Mouse (Mus musculus): Measurements from ENCODE around the gene Ttll3. TPM values are rescaled to one million over a fixed set of nuclear protein-coding genes. Genes with fewer than 3 reads are reported as not detected.

Gene Ttll3
- polyA plus RNA-seq, 1 experiment = 14.9 TPM

DNA sequence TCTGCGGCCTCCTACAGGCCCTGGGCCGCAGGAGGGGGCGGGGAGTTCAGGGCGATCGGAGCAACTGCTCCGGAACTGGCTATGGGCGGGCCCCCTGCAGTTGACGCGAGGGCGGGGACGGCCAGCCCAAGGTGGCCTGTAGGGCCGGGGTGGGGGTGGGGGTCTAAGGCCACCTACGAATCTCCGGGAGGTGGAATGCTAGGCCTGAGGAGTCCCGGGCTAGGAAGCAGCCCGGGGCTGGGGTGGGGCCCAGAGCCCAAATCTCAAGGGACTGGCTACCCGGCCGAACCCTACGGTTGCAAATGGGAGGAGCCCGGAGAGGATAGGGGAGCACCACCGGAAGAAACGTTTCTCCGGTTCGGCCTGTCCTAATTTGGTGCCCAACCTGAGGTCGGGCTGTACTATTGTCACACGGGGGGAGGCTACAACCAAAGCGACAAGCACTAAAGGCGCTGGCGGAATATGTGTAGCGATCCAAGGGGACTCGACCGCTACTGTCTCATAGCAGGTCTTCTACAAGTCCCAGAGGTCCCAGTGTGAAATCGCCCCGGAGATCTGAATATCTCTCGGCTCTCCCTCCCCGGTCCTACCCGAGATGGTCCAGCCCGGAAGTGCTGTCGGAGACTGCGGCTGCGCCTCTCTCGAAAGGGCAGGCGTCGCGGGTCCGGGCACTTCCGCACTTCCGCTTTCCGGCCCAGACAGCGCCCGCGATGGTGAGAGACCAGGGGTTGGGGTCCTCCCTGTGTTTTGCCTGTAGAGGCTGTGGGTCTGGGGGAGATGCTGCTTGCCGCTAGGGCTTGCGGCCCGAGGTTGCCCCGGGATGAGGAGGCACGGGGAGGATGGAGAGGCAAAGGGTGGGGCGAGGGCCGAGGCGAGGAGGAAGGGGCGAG is 11.3 kb upstream of the Ttll3 start, which contains the start of the genes Tada3 and Arpc4:
Gene Tada3 (minus strand): TSS at position 388 of the 890 bp plus-strand sequence.
Gene Arpc4 (plus strand): TSS at position 620 of the 890 bp plus-strand sequence.
- Histone ChIP-seq H3K27ac (ENCODE audit: insufficient read depth, low read depth, low read length) (peak within 1 kb of the TSS; percentile 98), H3K4me1 (ENCODE audit: control insufficient read depth, insufficient read depth, insufficient read length, low read length) (peaks cover 14% of the 10 kb centered on the region), H3K27me3 (ENCODE audit: control insufficient read depth, insufficient read depth, low read length) (no peaks in the 10 kb centered on the region), H3K36me3 (ENCODE audit: control insufficient read depth, insufficient read depth, low read length) (peaks cover 39% of the 10 kb centered on the region), H3K4me3 (ENCODE audit: low read depth, low read length) (peak within 1 kb of the TSS; percentile 71)
- TF ChIP-seq POLR2A (IDR thresholded peaks at IDR 0.05; ENCODE audit: low read depth, low read length) (peak; percentile 66), CTCF (IDR thresholded peaks at IDR 0.05; ENCODE audit: extremely low read depth, insufficient read length, insufficient replicate concordance, low read depth, low read length) (no peak)
- WGBS = under 1% methylated on average over 61 of the region's 61 CpGs

DNA sequence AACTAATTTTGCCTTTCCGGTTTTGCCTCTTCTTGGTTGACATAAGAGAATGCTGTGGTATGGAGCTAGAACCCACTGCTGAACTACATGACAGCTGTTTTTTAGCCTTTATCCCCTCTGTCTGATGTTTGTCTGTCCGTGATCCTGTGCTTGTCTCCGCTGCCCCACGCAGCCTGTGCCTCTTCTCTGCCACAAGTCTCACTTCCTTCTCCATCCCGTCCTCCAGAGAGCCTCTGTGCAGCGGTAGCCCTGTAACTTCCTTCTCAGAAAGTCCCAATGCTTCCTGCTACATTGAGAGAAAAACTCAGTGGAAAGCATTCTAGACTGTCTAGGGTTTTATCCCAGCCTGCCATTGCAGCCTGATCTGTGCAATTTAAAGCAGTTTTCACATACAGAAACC is 9.8 kb upstream of the Ttll3 start:
- TF ChIP-seq CTCF (IDR thresholded peaks at IDR 0.05; ENCODE audit: extremely low read depth, insufficient read length, insufficient replicate concordance, low read depth, low read length) (no peak), POLR2A (IDR thresholded peaks at IDR 0.05; ENCODE audit: low read depth, low read length) (no peak)
- Histone ChIP-seq H3K4me1 (ENCODE audit: control insufficient read depth, insufficient read depth, insufficient read length, low read length) (peaks cover 15% of the 10 kb centered on the region), H3K4me3 (ENCODE audit: low read depth, low read length) (peak overlapping the region; percentile 43), H3K36me3 (ENCODE audit: control insufficient read depth, insufficient read depth, low read length) (peaks cover 43% of the 10 kb centered on the region), H3K27me3 (ENCODE audit: control insufficient read depth, insufficient read depth, low read length) (no peaks in the 10 kb centered on the region), H3K27ac (ENCODE audit: insufficient read depth, low read depth, low read length) (0 out of 2 replicates have a peak overlapping the region, but pooled peaks have one; percentile 21)
- 22% methylated on average over 6 of the region's 6 CpGs for WGBS

DNA sequence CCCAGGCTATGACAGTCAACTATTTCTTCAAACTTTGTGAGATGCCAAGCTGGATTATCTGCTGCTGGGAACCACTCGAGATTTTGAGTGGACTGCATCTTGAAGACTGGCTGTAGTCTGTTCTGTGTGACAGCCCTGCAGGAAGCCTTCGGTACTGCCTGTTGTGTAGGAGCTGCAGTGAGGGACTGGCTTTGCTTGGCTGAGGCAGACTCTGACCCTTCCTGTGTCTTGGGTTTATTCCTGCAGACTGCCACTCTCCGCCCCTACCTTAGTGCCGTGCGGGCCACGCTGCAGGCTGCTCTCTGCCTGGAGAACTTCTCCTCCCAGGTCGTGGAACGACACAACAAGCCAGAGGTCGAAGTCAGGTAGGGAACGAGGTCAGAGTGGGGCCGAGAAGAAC is 8.6 kb upstream of the Ttll3 start:
- Histone ChIP-seq H3K27me3 (ENCODE audit: control insufficient read depth, insufficient read depth, low read length) (no peaks in the 10 kb centered on the region), H3K4me3 (ENCODE audit: low read depth, low read length) (no peak overlapping the region), H3K4me1 (ENCODE audit: control insufficient read depth, insufficient read depth, insufficient read length, low read length) (peaks cover 21% of the 10 kb centered on the region), H3K36me3 (ENCODE audit: control insufficient read depth, insufficient read depth, low read length) (peaks cover 44% of the 10 kb centered on the region), H3K27ac (ENCODE audit: insufficient read depth, low read depth, low read length) (peak overlapping the region; percentile 8; the same call in 1 of the 2 replicates)
- TF ChIP-seq CTCF (IDR thresholded peaks at IDR 0.05; ENCODE audit: extremely low read depth, insufficient read length, insufficient replicate concordance, low read depth, low read length) (peak; percentile 25; the same call in 1 of the 2 replicates), POLR2A (IDR thresholded peaks at IDR 0.05; ENCODE audit: low read depth, low read length) (no peak)
- 72% methylated on average over 11 of the region's 11 CpGs for WGBS

DNA sequence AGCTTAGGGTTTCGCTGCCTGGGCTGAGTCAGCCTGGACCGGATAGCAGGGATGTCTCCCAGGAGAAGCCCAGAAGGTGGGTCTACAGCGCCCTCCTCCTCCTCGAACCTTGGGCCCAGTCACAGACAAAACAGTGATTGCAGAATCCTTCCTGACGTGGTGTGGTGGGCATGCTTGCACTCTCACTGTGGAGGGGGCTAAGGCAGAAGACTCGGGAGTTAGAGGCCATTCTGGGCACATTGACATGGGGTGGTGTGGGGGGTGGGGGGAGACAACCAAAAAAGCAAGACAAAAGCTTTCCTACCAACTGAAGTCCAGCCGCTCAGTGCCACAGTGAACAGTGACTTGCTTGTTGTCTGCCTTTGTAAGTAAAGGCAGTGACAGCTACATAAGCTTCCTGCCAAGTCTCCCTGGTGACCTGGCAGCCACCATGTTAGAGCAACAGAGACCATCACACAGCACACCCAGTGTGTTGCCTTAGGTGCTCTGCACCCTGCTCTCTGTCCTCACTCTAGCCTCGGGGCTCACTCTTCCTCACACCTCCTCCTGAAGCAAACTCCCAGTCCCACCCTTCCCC is 4.6 kb upstream of the Ttll3 start:
- Histone ChIP-seq H3K4me1 (ENCODE audit: control insufficient read depth, insufficient read depth, insufficient read length, low read length) (peaks cover 21% of the 10 kb centered on the region), H3K36me3 (ENCODE audit: control insufficient read depth, insufficient read depth, low read length) (peaks cover 78% of the 10 kb centered on the region), H3K27me3 (ENCODE audit: control insufficient read depth, insufficient read depth, low read length) (no peaks in the 10 kb centered on the region), H3K4me3 (ENCODE audit: low read depth, low read length) (no peak overlapping the region), H3K27ac (ENCODE audit: insufficient read depth, low read depth, low read length) (peak overlapping the region; percentile 47)
- WGBS = 92% methylated on average over 8 of the region's 8 CpGs
- no peak for TF ChIP-seq POLR2A (IDR thresholded peaks at IDR 0.05; ENCODE audit: low read depth, low read length)
- no peak for TF ChIP-seq CTCF (IDR thresholded peaks at IDR 0.05; ENCODE audit: extremely low read depth, insufficient read length, insufficient replicate concordance, low read depth, low read length)

DNA sequence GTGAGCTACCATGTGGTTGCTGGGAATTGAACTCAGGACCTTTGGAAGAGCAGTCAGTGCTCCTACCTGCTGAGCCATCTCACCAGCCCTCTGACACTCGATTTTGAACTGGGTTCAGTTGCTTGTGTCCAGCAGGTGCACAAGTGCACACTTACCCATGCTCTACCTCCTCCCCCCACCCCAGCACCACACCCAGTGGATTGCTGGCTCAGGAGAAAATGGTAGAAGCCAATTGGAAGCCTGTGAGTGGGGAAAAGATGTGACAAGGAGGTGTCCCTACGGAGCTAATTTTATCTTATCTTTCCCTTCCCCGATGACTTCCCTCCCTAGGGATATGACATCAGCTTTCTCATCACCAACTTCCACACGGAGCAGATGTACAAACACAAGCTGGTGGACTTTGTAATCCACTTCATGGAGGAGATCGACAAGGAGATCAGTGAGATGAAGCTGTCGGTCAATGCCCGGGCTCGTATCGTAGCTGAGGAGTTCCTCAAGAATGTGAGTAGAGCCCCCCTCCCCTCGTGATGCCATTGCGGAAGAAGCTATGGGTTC is 3.8 kb upstream of the Ttll3 start:
- Histone ChIP-seq H3K36me3 (ENCODE audit: control insufficient read depth, insufficient read depth, low read length) (peaks cover 86% of the 10 kb centered on the region), H3K27ac (ENCODE audit: insufficient read depth, low read depth, low read length) (peak overlapping the region; percentile 88), H3K27me3 (ENCODE audit: control insufficient read depth, insufficient read depth, low read length) (no peaks in the 10 kb centered on the region), H3K4me3 (ENCODE audit: low read depth, low read length) (peak overlapping the region; percentile 47; the same call in 1 of the 2 replicates), H3K4me1 (ENCODE audit: control insufficient read depth, insufficient read depth, insufficient read length, low read length) (peaks cover 17% of the 10 kb centered on the region)
- no peak for TF ChIP-seq CTCF (IDR thresholded peaks at IDR 0.05; ENCODE audit: extremely low read depth, insufficient read length, insufficient replicate concordance, low read depth, low read length)
- TF ChIP-seq POLR2A (IDR thresholded peaks at IDR 0.05; ENCODE audit: low read depth, low read length) = no peak
- WGBS = 41% methylated on average over 11 of the region's 11 CpGs

DNA sequence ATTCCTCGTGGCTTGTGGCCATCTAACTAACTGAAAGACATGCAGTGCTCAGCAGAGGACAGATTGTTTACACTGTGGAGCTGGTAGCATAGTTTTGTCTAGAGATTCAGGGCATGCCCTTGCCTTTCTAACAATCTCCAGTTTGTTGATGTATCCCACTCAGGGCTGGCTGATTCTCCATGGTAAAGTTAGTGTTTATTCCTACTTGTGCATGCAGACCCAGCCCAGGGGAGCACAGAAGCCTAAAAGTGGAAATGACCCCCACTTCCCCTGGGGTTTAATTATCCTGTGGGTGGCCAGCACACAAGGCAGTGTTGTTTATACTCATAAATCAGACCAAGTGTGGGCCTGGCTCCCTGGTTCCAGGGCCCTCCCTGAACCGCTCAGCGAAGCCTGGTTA is 3.0 kb upstream of the Ttll3 start:
- H3K36me3 ChIP-seq (ENCODE audit: control insufficient read depth, insufficient read depth, low read length) = peaks cover 87% of the 10 kb centered on the region
- peaks cover 16% of the 10 kb centered on the region for H3K4me1 ChIP-seq (ENCODE audit: control insufficient read depth, insufficient read depth, insufficient read length, low read length)
- no peak for TF ChIP-seq POLR2A (IDR thresholded peaks at IDR 0.05; ENCODE audit: low read depth, low read length)
- TF ChIP-seq CTCF (IDR thresholded peaks at IDR 0.05; ENCODE audit: extremely low read depth, insufficient read length, insufficient replicate concordance, low read depth, low read length) = no peak

More for the DNA sequence above, 3.0 kb upstream of the Ttll3 start:
- H3K27ac ChIP-seq (ENCODE audit: insufficient read depth, low read depth, low read length) = peak overlapping the region; percentile 88
- no peak overlapping the region for H3K4me3 ChIP-seq (ENCODE audit: low read depth, low read length)
- H3K27me3 ChIP-seq (ENCODE audit: control insufficient read depth, insufficient read depth, low read length) = no peaks in the 10 kb centered on the region
- WGBS = 64% methylated on average over 3 of the region's 3 CpGs
